In the genomic region with DNA sequence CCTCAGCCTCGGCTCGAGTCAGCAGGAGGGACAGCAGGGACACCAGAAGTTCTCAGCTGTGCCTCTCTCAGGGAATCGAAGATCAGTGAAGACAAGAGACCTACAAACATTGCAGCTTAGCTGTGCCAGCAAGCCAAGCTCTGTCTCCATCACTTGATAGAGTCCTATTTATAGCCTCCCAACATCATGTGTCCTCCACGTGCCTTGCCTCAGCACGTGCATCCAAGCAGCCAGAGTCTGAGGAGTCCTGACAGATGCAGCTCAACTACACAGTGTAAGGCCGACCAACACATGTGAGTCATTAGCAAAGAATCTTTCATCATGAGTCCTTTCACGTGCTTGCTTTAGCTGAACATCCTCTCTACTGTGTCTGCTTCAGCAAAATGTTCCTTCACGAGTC, we compare ENCODE assay signal across 10 mouse cellular contexts. TPM values are rescaled to one million over a fixed set of nuclear protein-coding genes. Genes with fewer than 3 reads are reported as not detected.
DNase-seq lines count a peak whose midpoint lies in the region; TF ChIP-seq lines count a peak whose summit lies in the region.
"Had no signal": no experiment of that assay in that cellular context is flagged by ENCODE, and none has a peak within 500 bp of the region (broad histone marks: within the 10 kb centered on the region; RNA-seq: fewer than 3 reads in every experiment).

No protein-coding gene starts in this region.

- intact Hi-C loops in gastrocnemius, adult 2 months (cut with DNase I): loop anchor here (5.0 kb wide), 1 partner anchor 60 kb away; no protein-coding TSS in a partner anchor
- intact Hi-C loops in gastrocnemius, postnatal 36 days (cut with DNase I): loop anchor here (5.0 kb wide), 1 partner anchor 60 kb away; no protein-coding TSS in a partner anchor
- intact Hi-C loops in heart, postnatal 25 days (cut with DNase I): no loop called here

- DNase-seq in gastrocnemius, adult 2 months: peak; percentile 55
- no peak for DNase-seq in gastrocnemius, postnatal 36 days
- peak; percentile 60 for DNase-seq in 3T3-L1 (ENCODE audit: low read depth, low spot score)
- DNase-seq in brain, adult 2 months (ENCODE audit: low read depth, low spot score): peak; percentile 68
- peak; percentile 35 for DNase-seq in heart, postnatal 25 days (ENCODE audit: low spot score)
- DNase-seq in T-cell, adult 2 months (ENCODE audit: low spot score): no peak
- no peak for DNase-seq in urinary bladder, adult 18-20 months (ENCODE audit: low spot score in 2 of 2)
- DNase-seq in kidney, postnatal 25 days: no peak
- DNase-seq: kidney, adult 9 months had no signal

- H3K4me3 ChIP-seq in gastrocnemius, adult 2 months: no peak overlapping the region

- TF ChIP-seq CTCF in gastrocnemius, adult 2 months (IDR thresholded peaks at IDR 0.05): no peak

- peak overlapping the region; percentile 73 for H3K27ac ChIP-seq in gastrocnemius, adult 2 months
- H3K27ac ChIP-seq: liver, embryonic 14.5 days had no signal

RNA-seq across cellular contexts. Expression of a gene that starts 2.6 kb away (rescaled TPM):
- 10 to 100 TPM; 12.1 to 14.2 TPM for total RNA-seq in gastrocnemius, adult 2 months (2021)
- 10 to 100 TPM; 10.1 to 11.8 TPM for total RNA-seq in gastrocnemius, postnatal 36 days (2021)
- total RNA-seq in heart, postnatal 25 days (2021): 10 to 100 TPM; 13.9 to 20.6 TPM

RNA-seq across cellular contexts. Expression of a gene that starts 7.6 kb away (rescaled TPM):
- 10 to 100 TPM; 12.9 to 13.4 TPM for total RNA-seq in gastrocnemius, adult 2 months (2021)
- 10 to 100 TPM; 10.6 to 11.4 TPM for total RNA-seq in gastrocnemius, postnatal 36 days (2021)
- total RNA-seq in heart, postnatal 25 days (2021): 10 to 100 TPM; 21.7 to 24.5 TPM

RNA-seq across cellular contexts. Expression of a gene that starts 25.7 kb away (rescaled TPM):
- total RNA-seq in gastrocnemius, adult 2 months (2021): not detected
- not detected for total RNA-seq in gastrocnemius, postnatal 36 days (2021)
- not detected for total RNA-seq in heart, postnatal 25 days (2021)

RNA-seq across cellular contexts. Expression of a gene that starts 44.7 kb away (rescaled TPM):
- total RNA-seq in gastrocnemius, adult 2 months (2021): 1 to 10 TPM; 2.1 to 2.3 TPM
- total RNA-seq in gastrocnemius, postnatal 36 days (2021): 1 to 10 TPM; 2.3 to 2.9 TPM
- under 1 TPM; 0.11 to 0.44 TPM for total RNA-seq in heart, postnatal 25 days (2021)

Comparison
In these comparisons a context has a peak if more than half of its experiments do, and no peak if none do; other contexts are left out.
1. DNase-seq: peak in gastrocnemius, adult 2 months (single experiment), 3T3-L1 (single experiment), brain, adult 2 months (single experiment) and heart, postnatal 25 days (single experiment); none in gastrocnemius, postnatal 36 days (0 of 2), T-cell, adult 2 months (single experiment), urinary bladder, adult 18-20 months (0 of 2) and kidney, postnatal 25 days (0 of 2).